Mouse (Mus musculus): Measurements from ENCODE around the gene Popdc2. TPM values are rescaled to one million over a fixed set of nuclear protein-coding genes. Genes with fewer than 3 reads are reported as not detected.

Popdc2 gene
- polyA plus RNA-seq, 1 experiment from 2014 or later: 3.5 TPM

GRCm38 (mm10) chr16:38346529-38347325 lies 15.3 kb upstream of the Popdc2 start, which contains the start of the genes Cox17 and Gm21987:
Gene Cox17, plus strand, starts transcription at chr16:38346991.
Gene Gm21987, plus strand, starts transcription at chr16:38347040.
- H3K4me3 ChIP-seq: peak within 1 kb of the TSS; percentile 64
- ATAC-seq (ENCODE audit: low FRiP score, low read depth): peak; percentile 95
- whole genome bisulfite sequencing: 3% methylated on average over 35 of the region's 35 CpGs
- peaks cover 14% of the 10 kb centered on the region for H3K4me1 ChIP-seq
- H3K36me3 ChIP-seq: peaks cover 26% of the 10 kb centered on the region
- H3K9me3 ChIP-seq: no peaks in the 10 kb centered on the region
- no peaks in the 10 kb centered on the region for H3K27me3 ChIP-seq
- H3K4me2 ChIP-seq (replicated peaks): peak within 1 kb of the TSS; percentile 63
- peak within 1 kb of the TSS; percentile 67 for H3K27ac ChIP-seq
- peak within 1 kb of the TSS; percentile 81 for H3K9ac ChIP-seq

- H3K4me3 ChIP-seq: peak overlapping the region; percentile 64
- no peaks in the 10 kb centered on the region for H3K27me3 ChIP-seq
- no peak overlapping the region for H3K9ac ChIP-seq
- H3K27ac ChIP-seq: no peak overlapping the region
- peaks cover 13% of the 10 kb centered on the region for H3K4me1 ChIP-seq
- no peaks in the 10 kb centered on the region for H3K9me3 ChIP-seq
- peaks cover 33% of the 10 kb centered on the region for H3K36me3 ChIP-seq
- WGBS: 56% methylated on average over 6 of the region's 6 CpGs
- no peak for ATAC-seq (ENCODE audit: low FRiP score, low read depth)
- H3K4me2 ChIP-seq (replicated peaks): peak overlapping the region; percentile 63
These were observed 14.4 kb upstream of the Popdc2 start for GRCm38 (mm10) chr16:38347588-38347987.

GRCm38 (mm10) chr16:38348217-38348761 lies 13.7 kb upstream of the Popdc2 start:
- ATAC-seq (ENCODE audit: low FRiP score, low read depth): no peak
- Histone ChIP-seq H3K4me1 (peaks cover 13% of the 10 kb centered on the region), H3K36me3 (peaks cover 33% of the 10 kb centered on the region), H3K27ac (no peak overlapping the region), H3K27me3 (no peaks in the 10 kb centered on the region), H3K9me3 (no peaks in the 10 kb centered on the region), H3K9ac (no peak overlapping the region), H3K4me2 (replicated peaks) (peak overlapping the region; percentile 17; the same call in 1 of the 2 replicates), H3K4me3 (no peak overlapping the region)
- WGBS: 86% methylated on average over 9 of the region's 9 CpGs

DNA sequence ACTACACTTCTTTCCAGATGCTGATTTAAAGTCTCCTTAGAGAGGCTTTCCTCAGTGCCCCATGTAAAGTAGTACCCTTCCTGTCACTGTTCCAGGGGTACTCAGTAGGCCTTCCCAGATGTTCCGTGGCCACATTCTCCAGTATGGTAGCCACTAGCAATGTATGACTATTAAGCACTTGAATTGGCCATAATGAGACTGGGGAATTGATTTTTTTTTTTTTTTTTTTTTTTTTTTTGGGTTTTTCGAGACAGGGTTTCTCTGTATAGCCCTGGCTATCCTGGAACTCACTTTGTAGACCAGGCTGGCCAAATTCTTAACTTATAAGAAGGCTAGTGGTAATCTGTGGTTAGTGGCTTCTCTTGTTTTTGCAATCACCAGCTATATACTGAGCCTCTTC lies 12.1 kb upstream of the Popdc2 start:
- ATAC-seq (ENCODE audit: low FRiP score, low read depth): no peak
- H3K27me3 ChIP-seq: no peaks in the 10 kb centered on the region
- 85% methylated on average over 2 of the region's 2 CpGs for WGBS

GRCm38 (mm10) chr16:38350361-38350855 lies 11.6 kb upstream of the Popdc2 start:
- no peak overlapping the region for H3K9ac ChIP-seq
- peaks cover 6% of the 10 kb centered on the region for H3K4me1 ChIP-seq
- H3K4me3 ChIP-seq: no peak overlapping the region
- no peaks in the 10 kb centered on the region for H3K27me3 ChIP-seq
- ATAC-seq (ENCODE audit: low FRiP score, low read depth): no peak
- 73% methylated on average over 7 of the region's 7 CpGs for WGBS
- no peak overlapping the region for H3K4me2 ChIP-seq (replicated peaks)
- peaks cover 40% of the 10 kb centered on the region for H3K36me3 ChIP-seq
- no peaks in the 10 kb centered on the region for H3K9me3 ChIP-seq
- H3K27ac ChIP-seq: no peak overlapping the region

More for the DNA sequence above, 12.1 kb upstream of the Popdc2 start:
- Histone ChIP-seq H3K36me3 (peaks cover 40% of the 10 kb centered on the region), H3K9ac (no peak overlapping the region), H3K4me2 (replicated peaks) (no peak overlapping the region), H3K4me1 (peaks cover 8% of the 10 kb centered on the region), H3K4me3 (no peak overlapping the region), H3K27ac (no peak overlapping the region), H3K9me3 (no peaks in the 10 kb centered on the region)

DNA sequence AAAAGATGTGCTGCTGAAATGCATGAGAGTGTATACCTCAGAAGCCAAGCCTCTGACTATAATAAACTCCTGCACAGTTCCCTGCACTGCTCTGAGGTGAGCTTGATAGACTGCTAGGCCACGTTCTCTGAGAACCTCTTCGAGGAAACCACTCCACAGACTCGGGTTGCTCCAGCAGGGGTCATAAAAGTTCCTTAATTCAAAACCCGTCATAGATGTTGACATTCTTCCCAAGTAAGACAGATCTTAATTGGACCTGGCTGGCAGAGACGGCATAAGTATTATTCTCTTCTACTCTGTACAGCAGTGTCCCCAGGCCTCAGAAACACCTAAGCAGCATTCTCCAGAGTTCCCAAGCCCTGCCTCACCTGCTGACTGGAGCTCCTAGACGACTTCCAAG lies 11.1 kb upstream of the Popdc2 start:
- Histone ChIP-seq H3K4me2 (replicated peaks) (no peak overlapping the region), H3K9ac (no peak overlapping the region), H3K27me3 (no peaks in the 10 kb centered on the region), H3K9me3 (no peaks in the 10 kb centered on the region), H3K36me3 (peaks cover 40% of the 10 kb centered on the region), H3K4me1 (peaks cover 6% of the 10 kb centered on the region), H3K4me3 (no peak overlapping the region), H3K27ac (no peak overlapping the region)
- ATAC-seq (ENCODE audit: low FRiP score, low read depth): no peak
- whole genome bisulfite sequencing: 69% methylated on average over 6 of the region's 6 CpGs

GRCm38 (mm10) chr16:38352031-38352430 lies 10.0 kb upstream of the Popdc2 start:
- H3K9ac ChIP-seq: no peak overlapping the region
- no peak overlapping the region for H3K27ac ChIP-seq
- ATAC-seq (ENCODE audit: low FRiP score, low read depth): no peak
- no peak overlapping the region for H3K4me3 ChIP-seq
- WGBS: 89% methylated on average over 7 of the region's 7 CpGs
- H3K27me3 ChIP-seq: no peaks in the 10 kb centered on the region
- peaks cover 6% of the 10 kb centered on the region for H3K4me1 ChIP-seq
- no peaks in the 10 kb centered on the region for H3K9me3 ChIP-seq
- H3K36me3 ChIP-seq: peaks cover 40% of the 10 kb centered on the region
- no peak overlapping the region for H3K4me2 ChIP-seq (replicated peaks)

GRCm38 (mm10) chr16:38352851-38353250 lies 9.2 kb upstream of the Popdc2 start:
- no peak for ATAC-seq (ENCODE audit: low FRiP score, low read depth)
- Histone ChIP-seq H3K9ac (no peak overlapping the region), H3K4me2 (replicated peaks) (no peak overlapping the region), H3K9me3 (no peaks in the 10 kb centered on the region), H3K4me1 (peaks cover 1% of the 10 kb centered on the region), H3K4me3 (no peak overlapping the region), H3K27ac (no peak overlapping the region), H3K36me3 (peaks cover 40% of the 10 kb centered on the region), H3K27me3 (no peaks in the 10 kb centered on the region)

- 89% methylated on average over 2 of the region's 2 CpGs for WGBS
- H3K4me2 ChIP-seq (replicated peaks): no peak overlapping the region
These were observed 8.4 kb upstream of the Popdc2 start for GRCm38 (mm10) chr16:38353642-38354041.

GRCm38 (mm10) chr16:38354185-38354913 lies 7.7 kb upstream of the Popdc2 start:
- no peaks in the 10 kb centered on the region for H3K27me3 ChIP-seq
- H3K4me1 ChIP-seq: no peaks in the 10 kb centered on the region
- H3K27ac ChIP-seq: no peak overlapping the region
- WGBS: 87% methylated on average over 5 of the region's 5 CpGs
- H3K9me3 ChIP-seq: no peaks in the 10 kb centered on the region
- no peak overlapping the region for H3K4me2 ChIP-seq (replicated peaks)
- no peak overlapping the region for H3K9ac ChIP-seq
- H3K36me3 ChIP-seq: peaks cover 36% of the 10 kb centered on the region
- no peak overlapping the region for H3K4me3 ChIP-seq
- ATAC-seq (ENCODE audit: low FRiP score, low read depth): no peak

More at GRCm38 (mm10) chr16:38353642-38354041, 8.4 kb upstream of the Popdc2 start:
- H3K9ac ChIP-seq: no peak overlapping the region
- ATAC-seq (ENCODE audit: low FRiP score, low read depth): no peak
- H3K9me3 ChIP-seq: no peaks in the 10 kb centered on the region
- no peak overlapping the region for H3K27ac ChIP-seq
- H3K27me3 ChIP-seq: no peaks in the 10 kb centered on the region
- H3K4me3 ChIP-seq: no peak overlapping the region
- H3K36me3 ChIP-seq: peaks cover 40% of the 10 kb centered on the region
- H3K4me1 ChIP-seq: no peaks in the 10 kb centered on the region

DNA sequence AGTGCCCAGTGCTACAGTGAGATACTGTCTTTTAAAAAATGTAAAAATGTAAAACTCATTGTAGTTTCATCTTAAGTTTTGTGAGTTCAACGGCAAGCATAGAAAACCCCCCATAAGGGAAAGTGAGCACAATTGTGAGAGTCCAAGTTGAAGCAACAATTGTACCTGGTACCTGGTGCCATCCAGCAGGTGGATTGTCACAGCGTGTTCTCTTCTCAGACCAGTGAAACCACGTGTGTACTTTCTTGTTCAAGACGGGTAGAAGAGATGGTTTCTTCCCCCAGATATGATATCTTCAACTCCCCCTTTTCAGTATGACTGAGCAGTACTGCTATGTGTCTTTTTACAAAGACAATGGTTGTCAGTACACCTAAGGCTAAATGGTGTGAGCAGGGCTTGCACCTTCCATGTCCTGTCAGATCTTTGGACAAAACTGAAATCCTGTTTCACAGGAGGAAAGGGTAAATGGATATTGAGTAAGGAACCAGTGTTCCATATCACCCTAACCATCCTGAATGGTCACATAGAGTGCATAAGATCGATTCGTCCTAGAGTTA lies 3.7 kb upstream of the Popdc2 start:
- Histone ChIP-seq H3K27ac (no peak overlapping the region), H3K4me3 (no peak overlapping the region), H3K27me3 (no peaks in the 10 kb centered on the region), H3K4me1 (peaks cover 8% of the 10 kb centered on the region; the same call in 1 of the 2 replicates), H3K9ac (no peak overlapping the region), H3K36me3 (peaks cover 6% of the 10 kb centered on the region; the same call in 1 of the 2 replicates), H3K4me2 (replicated peaks) (no peak overlapping the region), H3K9me3 (no peaks in the 10 kb centered on the region)
- ATAC-seq (ENCODE audit: low FRiP score, low read depth): no peak
- 88% methylated on average over 6 of the region's 6 CpGs for WGBS

- WGBS: 90% methylated on average over 2 of the region's 2 CpGs
These were observed 2.8 kb upstream of the Popdc2 start for GRCm38 (mm10) chr16:38359241-38359640.

More at GRCm38 (mm10) chr16:38359241-38359640, 2.8 kb upstream of the Popdc2 start:
- Histone ChIP-seq H3K27ac (no peak overlapping the region), H3K36me3 (peaks cover 4% of the 10 kb centered on the region; the same call in 1 of the 2 replicates), H3K4me1 (peaks cover 8% of the 10 kb centered on the region; the same call in 1 of the 2 replicates), H3K4me3 (no peak overlapping the region), H3K9me3 (no peaks in the 10 kb centered on the region), H3K4me2 (replicated peaks) (no peak overlapping the region), H3K9ac (no peak overlapping the region), H3K27me3 (no peaks in the 10 kb centered on the region)
- ATAC-seq (ENCODE audit: low FRiP score, low read depth): no peak
